Mouse (Mus musculus) forebrain, embryonic 14.5 days (tissue): Measurements from ENCODE around the gene F830045P16Rik. TPM values are rescaled to one million over a fixed set of nuclear protein-coding genes. Genes with fewer than 3 reads are reported as not detected.
A peak's percentile ranks its signal among the peaks of the same experiment; 100 is the strongest.

Source experiments
- ATAC-seq: fragments of 200-750 bp; cut with Nextera tagmentation; 2 replicates; pipeline ENCODE4 v1.8.0; 2017; ENCODE audit warnings: mild to moderate bottlenecking, moderate library complexity
- DNase-seq: peaks from one replicate; pipeline ENCODE4 v3.0.0-alpha.2; 2015; ENCODE audit warnings: low spot score
- H3K27ac ChIP-seq: fragments of 300-500 bp; sonication (generic); 2 replicates; pipeline ENCODE4 v1.5.1; 2014; ENCODE audit warnings: low read depth, mild to moderate bottlenecking, control low read depth, low read length, moderate library complexity
- H3K27me3 ChIP-seq: fragments of 300-500 bp; sonication (generic); replicated peaks from 2 replicates; pipeline ENCODE4 v1.6.1; 2014; ENCODE audit warnings: low read length, control low read depth, mixed read lengths; ENCODE audit not compliant: control insufficient read depth, insufficient read depth
- H3K36me3 ChIP-seq: fragments of 300-500 bp; sonication (generic); 2 replicates; pipeline ENCODE4 v1.6.1; 2014; ENCODE audit warnings: low read length, control low read depth; ENCODE audit not compliant: control insufficient read depth, insufficient read depth
- H3K4me1 ChIP-seq: fragments of 300-500 bp; sonication (generic); 2 replicates; pipeline ENCODE4 v1.6.1; 2014; ENCODE audit warnings: antibody characterized with exemption, low read length, control low read depth; ENCODE audit not compliant: control insufficient read depth, insufficient read depth
- H3K4me2 ChIP-seq: fragments of 300-500 bp; sonication (generic); 2 replicates; pipeline ENCODE4 v1.6.1; 2014; ENCODE audit warnings: mild to moderate bottlenecking, control low read depth, low read length
- H3K4me3 ChIP-seq: fragments of 300-500 bp; sonication (generic); 2 replicates; pipeline ENCODE4 v1.5.1; 2014; ENCODE audit warnings: low read depth, low read length, control low read depth
- H3K9ac ChIP-seq: fragments of 300-500 bp; sonication (generic); 2 replicates; pipeline ENCODE4 v1.6.1; 2014; ENCODE audit warnings: mild to moderate bottlenecking, low read length, control low read depth, moderate library complexity
- H3K9me3 ChIP-seq: fragments of 300-500 bp; sonication (generic); replicated peaks from 2 replicates; pipeline ENCODE4 v1.6.1; 2016; ENCODE audit warnings: low read length, control low read depth, mixed read lengths; ENCODE audit not compliant: control insufficient read depth
- WGBS: fragments of 180-500 bp; shearing (Covaris S2); extraction: QIAGEN DNeasy Blood & Tissue Kit; methylation state at CpG from one replicate; pipeline ENCODE4 v1.1.7; 2014; 5-methylcytosine and 5-hydroxymethylcytosine counted together
- polyA plus RNA-seq: library from polyadenylated mRNA; unstranded; fragments of >200 nt; fragmentation: Nextera tagmentation; extraction: Ambion mirVana; gene quantifications from 2 replicates; pipeline ENCODE4 v1.2.1, GENCODE M21; 2014

Gene F830045P16Rik
- polyA plus RNA-seq, 1 experiment from 2014 or later: not detected

GRCm38 (mm10) chr2:129414593-129414992 is 121.8 kb downstream of the F830045P16Rik start:
- DNase-seq (peak; percentile 21), ATAC-seq (no peak)
- 84% methylated on average over 3 of the region's 3 CpGs for WGBS
- Histone ChIP-seq H3K4me3 (no peak overlapping the region), H3K27ac (no peak overlapping the region), H3K27me3 (no peaks in the 10 kb centered on the region), H3K9me3 (no peaks in the 10 kb centered on the region), H3K4me2 (no peak overlapping the region), H3K4me1 (no peaks in the 10 kb centered on the region), H3K36me3 (no peaks in the 10 kb centered on the region), H3K9ac (no peak overlapping the region)

DNA sequence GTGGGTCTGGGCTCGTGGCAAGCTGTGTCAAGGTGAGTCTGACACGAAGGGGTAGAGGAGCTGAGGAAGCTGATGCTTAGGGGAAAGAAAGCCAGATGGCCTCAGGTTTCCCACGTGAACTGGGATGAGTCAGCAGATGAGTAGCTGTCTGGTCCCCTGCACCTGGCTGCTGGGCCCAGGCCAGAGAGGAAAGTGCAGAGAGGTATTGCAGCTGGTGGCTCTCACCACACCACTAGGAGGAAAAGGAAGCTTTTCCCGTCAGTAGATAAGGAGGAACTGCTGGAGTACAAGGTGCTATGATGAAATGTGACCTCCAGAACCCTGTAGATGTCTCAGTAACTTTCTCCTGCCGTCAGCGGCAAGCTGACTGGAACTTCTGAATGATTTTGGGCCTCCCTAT is 122.9 kb downstream of the F830045P16Rik start:
- H3K9me3 ChIP-seq: no peaks in the 10 kb centered on the region
- ATAC-seq: no peak
- no peak overlapping the region for H3K4me3 ChIP-seq
- 73% methylated on average over 6 of the region's 6 CpGs for WGBS
- no peaks in the 10 kb centered on the region for H3K4me1 ChIP-seq
- no peaks in the 10 kb centered on the region for H3K27me3 ChIP-seq
- H3K4me2 ChIP-seq: no peak overlapping the region
- no peak overlapping the region for H3K27ac ChIP-seq
- no peak overlapping the region for H3K9ac ChIP-seq
- no peaks in the 10 kb centered on the region for H3K36me3 ChIP-seq
- DNase-seq: no peak

DNA sequence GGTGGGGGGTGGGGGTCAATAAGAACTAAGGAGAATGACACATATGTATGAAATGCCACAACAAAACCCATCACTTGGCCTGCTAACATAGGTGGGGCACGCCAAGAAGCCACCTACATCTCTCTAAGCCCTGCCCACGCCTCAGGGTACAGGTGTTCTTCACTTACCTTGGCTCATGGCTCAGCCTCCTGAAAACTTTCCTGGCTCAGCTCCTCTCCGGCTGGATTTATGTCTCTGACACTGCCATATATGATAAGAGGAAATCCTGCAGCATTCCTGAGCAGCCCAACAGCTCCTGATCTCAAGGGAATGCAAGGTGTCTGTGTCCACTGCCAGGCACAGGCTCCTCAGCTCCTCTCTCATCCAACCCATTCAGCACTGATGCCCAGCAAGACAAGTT is 124.8 kb downstream of the F830045P16Rik start:
- Histone ChIP-seq H3K9me3 (no peaks in the 10 kb centered on the region), H3K27me3 (no peaks in the 10 kb centered on the region), H3K36me3 (no peaks in the 10 kb centered on the region), H3K4me1 (no peaks in the 10 kb centered on the region), H3K4me3 (no peak overlapping the region), H3K4me2 (no peak overlapping the region), H3K9ac (no peak overlapping the region), H3K27ac (no peak overlapping the region)
- DNase-seq: no peak
- ATAC-seq: no peak
- 67% methylated on average over 3 of the region's 3 CpGs for WGBS

DNA sequence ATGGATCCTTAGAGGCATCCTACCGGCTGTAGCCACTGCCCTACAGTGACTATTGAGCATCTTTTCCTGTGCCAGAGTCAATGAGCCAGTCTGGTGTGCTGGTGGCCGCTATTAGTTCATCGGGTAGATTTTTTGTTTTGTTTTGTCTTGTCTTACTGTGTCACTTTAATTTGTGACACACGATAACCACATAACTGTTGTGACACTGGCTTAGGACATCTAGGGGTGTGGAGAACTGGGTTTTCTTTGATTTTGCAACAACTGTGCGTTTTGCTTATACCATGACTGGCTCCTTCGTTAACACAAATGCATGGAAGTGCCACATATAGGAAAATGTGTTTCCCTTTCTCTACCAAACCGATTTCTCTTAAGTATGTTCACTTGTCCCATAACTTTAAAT is 126.1 kb downstream of the F830045P16Rik start:
- Histone ChIP-seq H3K27ac (no peak overlapping the region), H3K36me3 (no peaks in the 10 kb centered on the region), H3K4me3 (no peak overlapping the region), H3K9me3 (no peaks in the 10 kb centered on the region), H3K27me3 (no peaks in the 10 kb centered on the region), H3K4me2 (no peak overlapping the region), H3K9ac (no peak overlapping the region), H3K4me1 (no peaks in the 10 kb centered on the region)
- WGBS: 86% methylated on average over 7 of the region's 7 CpGs
- ATAC-seq: no peak
- DNase-seq: no peak

- 0 out of 2 replicates have a peak, but pooled peaks have one; percentile 66 for ATAC-seq
- Histone ChIP-seq H3K4me1 (no peaks in the 10 kb centered on the region), H3K4me3 (no peak overlapping the region), H3K27ac (no peak overlapping the region), H3K9me3 (no peaks in the 10 kb centered on the region), H3K9ac (no peak overlapping the region), H3K36me3 (no peaks in the 10 kb centered on the region), H3K27me3 (no peaks in the 10 kb centered on the region), H3K4me2 (no peak overlapping the region)
- 21% methylated on average over 18 of the region's 18 CpGs for WGBS
- DNase-seq: peak; percentile 83
Measured at GRCm38 (mm10) chr2:129408476-129408875, 127.9 kb downstream of the F830045P16Rik start.

Other genes starting within 250 kb of the F830045P16Rik start
- 36.6 and 44.2 TPM in 2 replicates for gene Ckap2l, start 239.4 kb downstream of the F830045P16Rik start, polyA plus RNA-seq
- 0.31 and 0.37 TPM in 2 replicates for gene Il1a, start 226.6 kb downstream of the F830045P16Rik start, polyA plus RNA-seq
- gene Il1b, start 165.5 kb downstream of the F830045P16Rik start, polyA plus RNA-seq: not detected in 2 replicates
- gene Sirpa, start 56.2 kb upstream of the F830045P16Rik start, polyA plus RNA-seq: 24.8 and 31.0 TPM in 2 replicates
- gene Pdyn, start 163.2 kb upstream of the F830045P16Rik start, polyA plus RNA-seq: 5.6 and 6.5 TPM in 2 replicates